Comparison of ENCODE assay signal across 21 mouse cellular contexts in the genomic region with DNA sequence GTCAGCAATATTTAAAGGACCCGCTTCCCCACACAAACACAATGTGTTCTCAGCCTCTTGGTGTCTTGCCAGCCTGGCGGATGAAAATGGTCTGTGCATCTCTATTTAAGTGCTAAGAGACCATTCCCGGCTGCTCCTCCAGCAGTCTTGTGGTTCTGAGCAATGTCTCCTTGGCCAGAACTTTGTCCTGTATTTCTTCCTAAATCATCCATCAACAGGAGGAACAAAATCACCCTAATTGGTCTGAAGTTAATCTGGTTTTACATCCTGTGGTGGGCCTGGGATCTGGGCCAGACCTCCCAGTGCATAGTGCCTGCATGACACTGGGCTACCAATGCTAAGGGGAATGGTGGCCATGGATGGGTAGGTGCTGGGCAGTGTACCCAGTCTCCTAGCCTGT.
DNase-seq lines count a peak whose midpoint lies in the region; ATAC-seq and TF ChIP-seq lines count a peak whose summit lies in the region.
"Had no signal": no experiment of that assay in that cellular context is flagged by ENCODE, and none has a peak within 500 bp of the region (broad histone marks: within the 10 kb centered on the region; RNA-seq: fewer than 3 reads in every experiment).

No protein-coding gene starts in this region.

- no peaks in the 10 kb centered on the region for H3K36me3 ChIP-seq in kidney, postnatal 0 days (ENCODE audit: insufficient read depth, low read length)
- no peaks in the 10 kb centered on the region for H3K36me3 ChIP-seq in kidney, adult 2 months (ENCODE audit: control insufficient read depth, insufficient read depth, low read length)
- no peaks in the 10 kb centered on the region for H3K36me3 ChIP-seq in midbrain, embryonic 14.5 days (ENCODE audit: control insufficient read depth, insufficient read depth, low read length)
- no peaks in the 10 kb centered on the region for H3K36me3 ChIP-seq in midbrain, embryonic 15.5 days (replicated peaks)
- H3K36me3 ChIP-seq: embryonic facial prominence, embryonic 13.5 days; G1E; hindbrain, embryonic 15.5 days; limb, embryonic 10.5 days; midbrain, embryonic 13.5 days had no signal

- H3K4me2 ChIP-seq in kidney, postnatal 0 days (ENCODE audit: low read length) = no peak overlapping the region
- H3K4me2 ChIP-seq in midbrain, embryonic 14.5 days (ENCODE audit: low read length) = no peak overlapping the region
- no peak overlapping the region for H3K4me2 ChIP-seq in midbrain, embryonic 15.5 days
- H3K4me2 ChIP-seq: embryonic facial prominence, embryonic 13.5 days; hindbrain, embryonic 15.5 days; liver, embryonic 11.5 days; midbrain, embryonic 13.5 days had no signal

- no peaks in the 10 kb centered on the region for H3K9me3 ChIP-seq in kidney, postnatal 0 days (replicated peaks; ENCODE audit: low read length)
- no peaks in the 10 kb centered on the region for H3K9me3 ChIP-seq in midbrain, embryonic 14.5 days (ENCODE audit: control insufficient read depth, low read length)
- H3K9me3 ChIP-seq in midbrain, embryonic 15.5 days = no peaks in the 10 kb centered on the region
- H3K9me3 ChIP-seq: embryonic facial prominence, embryonic 13.5 days; G1E; hindbrain, embryonic 15.5 days; limb, embryonic 10.5 days had no signal

- H3K9ac ChIP-seq in kidney, postnatal 0 days (ENCODE audit: low read depth, low read length) = no peak overlapping the region
- no peak overlapping the region for H3K9ac ChIP-seq in midbrain, embryonic 14.5 days (replicated peaks; ENCODE audit: low read length)
- H3K9ac ChIP-seq in midbrain, embryonic 15.5 days = no peak overlapping the region
- H3K9ac ChIP-seq: embryonic facial prominence, embryonic 13.5 days; hindbrain, embryonic 15.5 days; midbrain, embryonic 13.5 days had no signal

- H3K4me3 ChIP-seq in kidney, postnatal 0 days (replicated peaks; ENCODE audit: low read depth, low read length) = no peak overlapping the region
- no peak overlapping the region for H3K4me3 ChIP-seq in kidney, adult 2 months (ENCODE audit: insufficient read depth, low read depth, low read length)
- no peak overlapping the region for H3K4me3 ChIP-seq in midbrain, embryonic 14.5 days (replicated peaks; ENCODE audit: low read depth, low read length)
- H3K4me3 ChIP-seq in midbrain, embryonic 15.5 days = no peak overlapping the region
- H3K4me3 ChIP-seq: embryonic facial prominence, embryonic 13.5 days; hindbrain, embryonic 15.5 days; layer of hippocampus, adult 2 months; limb, embryonic 10.5 days; midbrain, embryonic 13.5 days had no signal

- WGBS in kidney, postnatal 0 days = 53% methylated on average over 3 of the region's 3 CpGs
- WGBS in kidney, adult 2 months = 78% methylated on average over 3 of the region's 3 CpGs
- 69% methylated on average over 3 of the region's 3 CpGs for WGBS in midbrain, embryonic 14.5 days
- 65% methylated on average over 3 of the region's 3 CpGs for WGBS in midbrain, embryonic 15.5 days

- DNase-seq in cerebellum, postnatal 10 days = peak; percentile 27 to 44
- no peak for DNase-seq in cerebellum, postnatal 36 days
- DNase-seq in kidney, postnatal 0 days (ENCODE audit: low spot score) = peak; percentile 25
- no peak for DNase-seq in kidney, adult 2 months
- DNase-seq in midbrain, embryonic 14.5 days = peak; percentile 53
- DNase-seq in lung, postnatal 10 days = peak; percentile 55
- no peak for DNase-seq in adrenal gland, adult 2 months
- DNase-seq: adrenal gland, postnatal 10 days; cerebellum, adult 2 months; gastrocnemius, postnatal 25 days; kidney, adult 9 months; thymus, adult 2 months had no signal

- H3K27ac ChIP-seq in kidney, postnatal 0 days = no peak overlapping the region
- H3K27ac ChIP-seq in kidney, adult 2 months (ENCODE audit: insufficient read depth, low read depth, low read length) = no peak overlapping the region
- no peak overlapping the region for H3K27ac ChIP-seq in midbrain, embryonic 14.5 days (replicated peaks; ENCODE audit: low read depth, low read length)
- H3K27ac ChIP-seq in midbrain, embryonic 15.5 days = no peak overlapping the region
- H3K27ac ChIP-seq: embryonic facial prominence, embryonic 13.5 days; hindbrain, embryonic 15.5 days; layer of hippocampus, adult 2 months; limb, embryonic 10.5 days; midbrain, embryonic 13.5 days had no signal

- no peak for ATAC-seq in kidney, postnatal 0 days (replicated peaks; ENCODE audit: low FRiP score, low read depth)
- ATAC-seq in midbrain, embryonic 14.5 days (ENCODE audit: low FRiP score, low TSS enrichment) = no peak
- no peak for ATAC-seq in midbrain, embryonic 15.5 days (replicated peaks)
- ATAC-seq: CD4-positive, CD25-positive, alpha-beta regulatory T cell, adult 4 months; midbrain, embryonic 13.5 days had no signal

- no peaks in the 10 kb centered on the region for H3K27me3 ChIP-seq in kidney, postnatal 0 days (ENCODE audit: insufficient read depth, low read length)
- no peaks in the 10 kb centered on the region for H3K27me3 ChIP-seq in kidney, adult 2 months (replicated peaks; ENCODE audit: control insufficient read depth, insufficient read depth, low read length)
- H3K27me3 ChIP-seq in midbrain, embryonic 14.5 days (ENCODE audit: control insufficient read depth, insufficient read depth, low read length) = no peaks in the 10 kb centered on the region
- H3K27me3 ChIP-seq in midbrain, embryonic 15.5 days (replicated peaks) = no peaks in the 10 kb centered on the region
- H3K27me3 ChIP-seq: hindbrain, embryonic 15.5 days; midbrain, embryonic 13.5 days had no signal

- no peak for TF ChIP-seq POLR2A in kidney, adult 2 months (IDR thresholded peaks at IDR 0.05; ENCODE audit: low read depth, low read length)

- H3K4me1 ChIP-seq in kidney, postnatal 0 days (replicated peaks; ENCODE audit: insufficient read depth, low read length) = no peaks in the 10 kb centered on the region
- H3K4me1 ChIP-seq in kidney, adult 2 months (ENCODE audit: control insufficient read depth, insufficient read depth, low read length) = 0 out of 2 replicates have a peak, but pooled peaks cover 3% of the 10 kb centered on the region
- H3K4me1 ChIP-seq in midbrain, embryonic 14.5 days (ENCODE audit: control insufficient read depth, insufficient read depth, low read length) = no peaks in the 10 kb centered on the region
- peaks cover 4% of the 10 kb centered on the region; the same call in 1 of the 2 replicates for H3K4me1 ChIP-seq in midbrain, embryonic 15.5 days
- H3K4me1 ChIP-seq: embryonic facial prominence, embryonic 13.5 days; hindbrain, embryonic 15.5 days; limb, embryonic 10.5 days; midbrain, embryonic 13.5 days had no signal

- TF ChIP-seq CTCF in kidney, postnatal 0 days (IDR thresholded peaks at IDR 0.05; ENCODE audit: low read depth) = no peak
- no peak for TF ChIP-seq CTCF in kidney, adult 2 months (conservative IDR thresholded peaks at IDR 0.05; ENCODE audit: insufficient read depth, insufficient read length, low read depth, low read length)

Comparison
In these comparisons a context has a peak if more than half of its experiments do, and no peak if none do; other contexts are left out.
1. DNase-seq: peak in cerebellum, postnatal 10 days (2 of 2), kidney, postnatal 0 days (single experiment), midbrain, embryonic 14.5 days (single experiment) and lung, postnatal 10 days (single experiment); none in cerebellum, postnatal 36 days (0 of 2), kidney, adult 2 months (single experiment) and adrenal gland, adult 2 months (single experiment).